Mouse (Mus musculus): ENCODE measurements at regions not wholly inside any gene's neighbourhood (a gene's known extent, or its start where the extent isn't known, plus 50 kb on each side); places are given as distances from the start of the nearest gene placed in this dataset.

GRCm38 (mm10) chr11:43091046-43091445, 55.5 kb downstream of the Gm9972 start:
- 30% methylated on average over 5 of the region's 5 CpGs for WGBS
- Histone ChIP-seq H3K9ac (no peak overlapping the region), H3K4me2 (no peak overlapping the region), H3K36me3 (ENCODE audit: insufficient read depth) (no peaks in the 10 kb centered on the region), H3K27ac (ENCODE audit: low read depth) (no peak overlapping the region), H3K4me1 (ENCODE audit: insufficient read depth) (no peaks in the 10 kb centered on the region), H3K4me3 (ENCODE audit: low read depth, low read length) (no peak overlapping the region), H3K27me3 (ENCODE audit: insufficient read depth, low read length) (no peaks in the 10 kb centered on the region), H3K9me3 (ENCODE audit: low read depth, low read length) (no peaks in the 10 kb centered on the region)
- DNase-seq (no peak), ATAC-seq (ENCODE audit: insufficient read depth) (no peak)
- TF ChIP-seq CTCF (IDR thresholded peaks at IDR 0.05; ENCODE audit: low read depth), result no peak

GRCm38 (mm10) chr11:43092126-43092920, 56.8 kb downstream of the Gm9972 start:
- Histone ChIP-seq H3K36me3 (ENCODE audit: insufficient read depth) (no peaks in the 10 kb centered on the region), H3K27me3 (ENCODE audit: insufficient read depth, low read length) (no peaks in the 10 kb centered on the region), H3K27ac (ENCODE audit: low read depth) (no peak overlapping the region), H3K9me3 (ENCODE audit: low read depth, low read length) (no peaks in the 10 kb centered on the region), H3K4me1 (ENCODE audit: insufficient read depth) (no peaks in the 10 kb centered on the region), H3K4me3 (ENCODE audit: low read depth, low read length) (no peak overlapping the region), H3K4me2 (no peak overlapping the region), H3K9ac (no peak overlapping the region)
- TF ChIP-seq CTCF (IDR thresholded peaks at IDR 0.05; ENCODE audit: low read depth), result no peak
- peak; percentile 20 for DNase-seq
- ATAC-seq (ENCODE audit: insufficient read depth), result no peak
- 59% methylated on average over 14 of the region's 14 CpGs for WGBS

- no peak for ATAC-seq (ENCODE audit: insufficient read depth)
- H3K9ac ChIP-seq, result no peak overlapping the region
- no peak for DNase-seq
- H3K4me1 ChIP-seq (ENCODE audit: insufficient read depth), result no peaks in the 10 kb centered on the region
- no peaks in the 10 kb centered on the region for H3K27me3 ChIP-seq (ENCODE audit: insufficient read depth, low read length)
- no peak overlapping the region for H3K4me2 ChIP-seq
- no peaks in the 10 kb centered on the region for H3K9me3 ChIP-seq (ENCODE audit: low read depth, low read length)
- H3K36me3 ChIP-seq (ENCODE audit: insufficient read depth), result no peaks in the 10 kb centered on the region
- WGBS, result 80% methylated on average over 5 of the region's 5 CpGs
- no peak overlapping the region for H3K4me3 ChIP-seq (ENCODE audit: low read depth, low read length)
- no peak for TF ChIP-seq CTCF (IDR thresholded peaks at IDR 0.05; ENCODE audit: low read depth)
- no peak overlapping the region for H3K27ac ChIP-seq (ENCODE audit: low read depth)
Observed at GRCm38 (mm10) chr11:43092980-43093379, 56.7 kb upstream of the Atp10b start.

GRCm38 (mm10) chr11:43096003-43096402, 53.7 kb upstream of the Atp10b start:
- 59% methylated on average over 5 of the region's 5 CpGs for WGBS
- no peak overlapping the region for H3K27ac ChIP-seq (ENCODE audit: low read depth)
- H3K4me2 ChIP-seq, result no peak overlapping the region
- no peak overlapping the region for H3K4me3 ChIP-seq (ENCODE audit: low read depth, low read length)
- DNase-seq (no peak), ATAC-seq (ENCODE audit: insufficient read depth) (no peak)
- no peaks in the 10 kb centered on the region for H3K9me3 ChIP-seq (ENCODE audit: low read depth, low read length)
- no peak overlapping the region for H3K9ac ChIP-seq
- H3K4me1 ChIP-seq (ENCODE audit: insufficient read depth), result no peaks in the 10 kb centered on the region
- no peak for TF ChIP-seq CTCF (IDR thresholded peaks at IDR 0.05; ENCODE audit: low read depth)
- no peaks in the 10 kb centered on the region for H3K36me3 ChIP-seq (ENCODE audit: insufficient read depth)
- no peaks in the 10 kb centered on the region for H3K27me3 ChIP-seq (ENCODE audit: insufficient read depth, low read length)

GRCm38 (mm10) chr11:43098795-43099425, 50.8 kb upstream of the Atp10b start:
- 75% methylated on average over 7 of the region's 7 CpGs for WGBS
- no peak for ATAC-seq (ENCODE audit: insufficient read depth)

More at GRCm38 (mm10) chr11:43098795-43099425, 50.8 kb upstream of the Atp10b start:
- Histone ChIP-seq H3K36me3 (ENCODE audit: insufficient read depth) (no peaks in the 10 kb centered on the region), H3K9me3 (ENCODE audit: low read depth, low read length) (no peaks in the 10 kb centered on the region), H3K4me1 (ENCODE audit: insufficient read depth) (no peaks in the 10 kb centered on the region), H3K27me3 (ENCODE audit: insufficient read depth, low read length) (no peaks in the 10 kb centered on the region), H3K27ac (ENCODE audit: low read depth) (no peak overlapping the region), H3K9ac (no peak overlapping the region), H3K4me3 (ENCODE audit: low read depth, low read length) (no peak overlapping the region), H3K4me2 (no peak overlapping the region)
- TF ChIP-seq CTCF (IDR thresholded peaks at IDR 0.05; ENCODE audit: low read depth), result no peak
- no peak for DNase-seq

Measured in lung, embryonic 14.5 days (tissue).